Mouse (Mus musculus) MN1 (cell line): ENCODE measurements at regions not wholly inside any gene's neighbourhood (a gene's known extent, or its start where the extent isn't known, plus 50 kb on each side); places are given as distances from the start of the nearest gene placed in this dataset.

Experiments used
- DNase-seq: peaks from one replicate; pipeline ENCODE4 v3.0.0-alpha.2; 2016; ENCODE audit warnings: low spot score

- DNase-seq = no peak
Measured at GRCm38 (mm10) chr15:25305801-25306200, 107.8 kb downstream of the Basp1 start.

GRCm38 (mm10) chr15:25303379-25303778, 110.2 kb downstream of the Basp1 start:
- DNase-seq = no peak

- DNase-seq = peak; percentile 22
Measured at GRCm38 (mm10) chr15:25302671-25303294, 110.8 kb downstream of the Basp1 start.

- peak; percentile 78 for DNase-seq
Measured at GRCm38 (mm10) chr15:25301810-25302209, 111.8 kb downstream of the Basp1 start.

- no peak for DNase-seq
Measured at GRCm38 (mm10) chr15:25297278-25297677, 116.3 kb downstream of the Basp1 start.

GRCm38 (mm10) chr15:25296714-25297113, 116.8 kb downstream of the Basp1 start:
- no peak for DNase-seq

- no peak for DNase-seq
Measured at GRCm38 (mm10) chr15:25295753-25296152, 117.8 kb downstream of the Basp1 start.

GRCm38 (mm10) chr15:25291231-25291691, 122.3 kb downstream of the Basp1 start:
- no peak for DNase-seq

GRCm38 (mm10) chr15:25287850-25288249, 125.7 kb downstream of the Basp1 start:
- DNase-seq = no peak

GRCm38 (mm10) chr15:25284354-25285199, 129.0 kb downstream of the Basp1 start:
- DNase-seq = peak; percentile 57

GRCm38 (mm10) chr15:25283713-25284112, 129.9 kb downstream of the Basp1 start:
- DNase-seq = no peak

- no peak for DNase-seq
Measured at GRCm38 (mm10) chr15:25282346-25282745, 131.2 kb downstream of the Basp1 start.

- no peak for DNase-seq
Measured at GRCm38 (mm10) chr15:25281942-25282341, 131.6 kb downstream of the Basp1 start.

- no peak for DNase-seq
Measured at GRCm38 (mm10) chr15:25278317-25279156, 135.0 kb downstream of the Basp1 start.

- DNase-seq = no peak
Measured at GRCm38 (mm10) chr15:25276227-25276626, 137.3 kb downstream of the Basp1 start.

GRCm38 (mm10) chr15:25271886-25272285, 141.7 kb downstream of the Basp1 start:
- no peak for DNase-seq

GRCm38 (mm10) chr15:25270349-25270748, 143.2 kb downstream of the Basp1 start:
- DNase-seq = peak; percentile 13

- peak; percentile 44 for DNase-seq
Measured at GRCm38 (mm10) chr15:25269345-25269996, 144.1 kb downstream of the Basp1 start.

- no peak for DNase-seq
Measured at GRCm38 (mm10) chr15:25268436-25268835, 145.1 kb downstream of the Basp1 start.

- DNase-seq = no peak
Measured at GRCm38 (mm10) chr15:25267509-25267908, 146.1 kb downstream of the Basp1 start.

- DNase-seq = no peak
Measured at GRCm38 (mm10) chr15:25252648-25253567, 160.7 kb downstream of the Basp1 start.
